Mouse (Mus musculus): ENCODE results near the gene Cpm. TPM values are rescaled to one million over a fixed set of nuclear protein-coding genes. Genes with fewer than 3 reads are reported as not detected.
"Not testable (repeated sequence)": the region's sequence is repeated elsewhere in the genome, so short reads cannot be mapped to it uniquely, and the experiment has no call there.

Gene Cpm
- polyA plus RNA-seq, 1 experiment from 2014 or later: 69.8 TPM

DNA sequence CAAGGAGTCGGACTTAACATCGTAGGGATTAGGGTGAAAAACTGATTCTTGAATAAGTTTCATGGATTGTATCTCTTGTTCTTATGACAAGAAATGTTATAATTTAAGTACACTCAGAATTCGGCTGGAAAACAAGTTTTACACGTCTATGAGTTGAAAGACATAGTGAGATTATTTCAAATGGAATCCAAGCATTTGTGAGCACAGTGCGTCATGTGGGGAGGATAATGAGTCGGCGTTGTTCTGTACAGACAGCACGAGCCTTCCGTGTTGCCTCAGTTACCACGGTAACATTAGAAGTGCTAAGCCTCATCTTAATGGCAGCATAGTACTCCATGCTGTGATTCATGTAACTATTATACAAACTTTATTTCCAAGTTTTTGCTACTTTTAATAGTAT is 42.0 kb upstream of the Cpm start:
- Histone ChIP-seq H3K27ac (no peak overlapping the region), H3K4me2 (no peak overlapping the region), H3K9ac (no peak overlapping the region), H3K9me3 (no peaks in the 10 kb centered on the region), H3K4me3 (no peak overlapping the region), H3K36me3 (no peaks in the 10 kb centered on the region), H3K27me3 (no peaks in the 10 kb centered on the region), H3K4me1 (peaks cover 13% of the 10 kb centered on the region)
- WGBS: 75% methylated on average over 10 of the region's 10 CpGs
- no peak for ATAC-seq (ENCODE audit: insufficient number of reproducible peaks, low FRiP score, low TSS enrichment, low read depth)

GRCm38 (mm10) chr10:117588416-117589143 is 40.7 kb upstream of the Cpm start:
- not testable (repeated sequence) for H3K27me3 ChIP-seq; H3K9ac ChIP-seq; H3K9me3 ChIP-seq; H3K4me3 ChIP-seq; H3K4me2 ChIP-seq; H3K27ac ChIP-seq; H3K4me1 ChIP-seq; H3K36me3 ChIP-seq; ATAC-seq (ENCODE audit: insufficient number of reproducible peaks, low FRiP score, low TSS enrichment, low read depth)
- whole genome bisulfite sequencing: 83% methylated on average over 11 of the region's 11 CpGs

- no peak overlapping the region for H3K4me3 ChIP-seq
- H3K27me3 ChIP-seq: no peaks in the 10 kb centered on the region
- H3K36me3 ChIP-seq: no peaks in the 10 kb centered on the region
- H3K9ac ChIP-seq: no peak overlapping the region
- H3K27ac ChIP-seq: no peak overlapping the region
- no peak for ATAC-seq (ENCODE audit: insufficient number of reproducible peaks, low FRiP score, low TSS enrichment, low read depth)
- H3K4me1 ChIP-seq: peaks cover 5% of the 10 kb centered on the region; the same call in 1 of the 2 replicates
- 83% methylated on average over 8 of the region's 8 CpGs for WGBS
- no peaks in the 10 kb centered on the region for H3K9me3 ChIP-seq
- H3K4me2 ChIP-seq: no peak overlapping the region
These were observed 40.0 kb upstream of the Cpm start for GRCm38 (mm10) chr10:117589144-117589940.

GRCm38 (mm10) chr10:117590331-117591301 is 38.7 kb upstream of the Cpm start:
- Histone ChIP-seq H3K27ac (no peak overlapping the region), H3K9me3 (no peaks in the 10 kb centered on the region), H3K27me3 (no peaks in the 10 kb centered on the region), H3K36me3 (no peaks in the 10 kb centered on the region), H3K9ac (no peak overlapping the region), H3K4me3 (no peak overlapping the region), H3K4me1 (peaks cover 5% of the 10 kb centered on the region; the same call in 1 of the 2 replicates), H3K4me2 (no peak overlapping the region)
- 54% methylated on average over 13 of the region's 13 CpGs for WGBS
- ATAC-seq (ENCODE audit: insufficient number of reproducible peaks, low FRiP score, low TSS enrichment, low read depth): no peak

DNA sequence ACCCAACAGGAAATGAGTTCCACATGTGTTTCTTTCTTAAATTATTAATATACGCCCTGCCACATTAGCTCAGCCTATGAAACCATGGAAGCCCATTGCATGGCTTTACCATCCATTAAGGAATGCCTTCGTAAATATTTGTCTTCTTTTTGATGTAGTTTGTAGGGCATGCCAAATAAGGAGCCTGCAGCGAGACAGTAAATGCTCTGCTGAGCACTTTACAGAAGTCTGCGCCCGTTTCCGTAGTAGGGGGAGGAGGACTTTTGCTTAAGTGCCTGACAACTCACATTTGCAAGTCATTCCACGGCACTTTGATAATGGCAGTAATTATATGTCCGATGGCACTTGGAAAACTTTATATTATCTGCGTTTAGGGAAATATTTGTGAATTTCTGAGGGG is 37.5 kb upstream of the Cpm start:
- no peaks in the 10 kb centered on the region for H3K36me3 ChIP-seq
- H3K4me2 ChIP-seq: no peak overlapping the region; the same call in 1 of the 2 replicates
- no peak overlapping the region for H3K27ac ChIP-seq
- H3K4me3 ChIP-seq: no peak overlapping the region
- ATAC-seq (ENCODE audit: insufficient number of reproducible peaks, low FRiP score, low TSS enrichment, low read depth): no peak
- H3K9ac ChIP-seq: no peak overlapping the region
- peaks cover 5% of the 10 kb centered on the region; the same call in 1 of the 2 replicates for H3K4me1 ChIP-seq
- 13% methylated on average over 9 of the region's 9 CpGs for WGBS
- H3K9me3 ChIP-seq: no peaks in the 10 kb centered on the region
- H3K27me3 ChIP-seq: no peaks in the 10 kb centered on the region

DNA sequence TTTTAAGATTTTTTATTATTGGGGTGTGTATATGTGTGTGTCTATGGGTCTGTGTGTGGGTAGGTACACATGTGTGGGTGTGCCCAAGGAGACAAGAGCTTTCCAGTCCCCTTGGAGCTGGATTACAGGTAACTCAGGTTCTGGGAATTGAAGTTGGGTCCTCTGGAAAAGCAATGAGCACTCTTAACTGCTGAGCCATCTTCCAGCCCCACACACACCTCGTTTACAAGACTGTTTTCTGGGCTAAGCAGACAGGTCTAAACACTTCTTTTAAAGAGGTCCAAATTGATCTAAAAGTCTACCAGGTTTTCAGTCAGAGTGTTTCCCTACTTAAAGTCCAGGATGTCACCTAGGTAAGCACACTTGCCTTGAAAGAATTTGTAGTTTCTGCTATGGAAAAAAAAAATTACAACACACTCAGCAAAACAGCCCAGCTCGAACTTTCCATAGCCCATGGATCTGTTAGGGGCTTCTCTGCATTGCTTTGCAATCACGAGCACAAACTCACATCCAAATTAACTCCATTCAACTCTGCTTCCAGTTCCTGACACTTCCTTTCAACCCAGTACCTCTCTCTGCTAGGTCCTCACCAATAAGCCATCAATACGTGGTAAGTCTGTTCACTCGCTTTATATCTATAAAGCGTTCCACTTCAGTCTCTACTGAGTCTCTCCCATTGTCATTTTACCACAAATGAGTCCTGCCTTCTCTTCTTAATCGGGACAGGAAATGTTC is 36.8 kb upstream of the Cpm start:
- no peak for ATAC-seq (ENCODE audit: insufficient number of reproducible peaks, low FRiP score, low TSS enrichment, low read depth)
- Histone ChIP-seq H3K9ac (no peak overlapping the region), H3K27ac (no peak overlapping the region), H3K4me2 (no peak overlapping the region), H3K4me1 (peaks cover 3% of the 10 kb centered on the region; the same call in 1 of the 2 replicates), H3K9me3 (no peaks in the 10 kb centered on the region), H3K27me3 (no peaks in the 10 kb centered on the region), H3K4me3 (no peak overlapping the region), H3K36me3 (no peaks in the 10 kb centered on the region)
- WGBS: 59% methylated on average over 7 of the region's 7 CpGs

DNA sequence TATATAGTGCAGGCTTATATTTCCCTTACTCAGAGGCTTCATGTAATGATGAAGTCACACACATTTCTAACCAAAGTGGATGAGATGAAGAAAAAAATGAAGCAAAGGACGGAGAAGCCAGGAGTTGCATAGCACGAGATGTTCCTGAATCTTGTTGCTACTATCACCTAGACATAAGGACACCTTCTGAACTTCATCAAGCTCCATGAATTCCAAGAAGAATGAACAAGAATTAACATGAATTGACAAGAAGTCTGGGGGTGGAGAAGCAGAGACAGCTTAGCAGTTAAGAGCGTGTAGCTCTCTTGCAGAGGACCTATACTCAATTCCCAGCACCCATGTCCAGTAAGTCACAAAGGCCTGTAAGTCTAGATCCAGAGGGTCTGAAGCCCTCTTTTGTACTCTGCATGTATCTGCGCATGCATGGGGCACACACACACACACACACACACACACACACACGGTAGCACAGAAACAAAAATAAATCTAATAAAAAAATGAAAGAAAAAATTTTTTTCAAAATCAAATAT is 36.2 kb upstream of the Cpm start:
- Histone ChIP-seq H3K4me2 (no peak overlapping the region), H3K9ac (no peak overlapping the region), H3K9me3 (no peaks in the 10 kb centered on the region), H3K27me3 (no peaks in the 10 kb centered on the region), H3K4me3 (no peak overlapping the region), H3K27ac (no peak overlapping the region), H3K4me1 (peaks cover 3% of the 10 kb centered on the region; the same call in 1 of the 2 replicates), H3K36me3 (no peaks in the 10 kb centered on the region)
- WGBS: 85% methylated on average over 5 of the region's 5 CpGs
- no peak for ATAC-seq (ENCODE audit: insufficient number of reproducible peaks, low FRiP score, low TSS enrichment, low read depth)

GRCm38 (mm10) chr10:117593857-117594256 is 35.4 kb upstream of the Cpm start:
- Histone ChIP-seq H3K36me3 (no peaks in the 10 kb centered on the region), H3K4me1 (peaks cover 3% of the 10 kb centered on the region; the same call in 1 of the 2 replicates), H3K9me3 (no peaks in the 10 kb centered on the region), H3K4me2 (no peak overlapping the region), H3K27ac (no peak overlapping the region), H3K9ac (no peak overlapping the region), H3K4me3 (no peak overlapping the region), H3K27me3 (no peaks in the 10 kb centered on the region)
- no peak for ATAC-seq (ENCODE audit: insufficient number of reproducible peaks, low FRiP score, low TSS enrichment, low read depth)
- WGBS: 91% methylated on average over 13 of the region's 13 CpGs

GRCm38 (mm10) chr10:117594291-117594850 is 34.9 kb upstream of the Cpm start:
- Histone ChIP-seq H3K9ac (no peak overlapping the region), H3K27me3 (no peaks in the 10 kb centered on the region), H3K4me3 (no peak overlapping the region), H3K27ac (no peak overlapping the region), H3K4me1 (peaks cover 3% of the 10 kb centered on the region; the same call in 1 of the 2 replicates), H3K36me3 (no peaks in the 10 kb centered on the region), H3K4me2 (no peak overlapping the region), H3K9me3 (no peaks in the 10 kb centered on the region)
- no peak for ATAC-seq (ENCODE audit: insufficient number of reproducible peaks, low FRiP score, low TSS enrichment, low read depth)
- WGBS: 92% methylated on average over 17 of the region's 17 CpGs

GRCm38 (mm10) chr10:117594913-117595312 is 34.4 kb upstream of the Cpm start:
- H3K27me3 ChIP-seq: no peaks in the 10 kb centered on the region
- H3K9me3 ChIP-seq: no peaks in the 10 kb centered on the region
- H3K36me3 ChIP-seq: no peaks in the 10 kb centered on the region
- H3K4me2 ChIP-seq: no peak overlapping the region
- no peak overlapping the region for H3K4me3 ChIP-seq
- ATAC-seq (ENCODE audit: insufficient number of reproducible peaks, low FRiP score, low TSS enrichment, low read depth): no peak
- H3K4me1 ChIP-seq: peaks cover 3% of the 10 kb centered on the region; the same call in 1 of the 2 replicates
- no peak overlapping the region for H3K9ac ChIP-seq
- no peak overlapping the region for H3K27ac ChIP-seq
- 93% methylated on average over 13 of the region's 13 CpGs for WGBS
